Mouse (Mus musculus) cerebellum, postnatal 36 days (tissue): Measurements from ENCODE around the gene Zfand3.

Source experiments
- DNase-seq, 2 experiments: peaks; one replicate each; pipeline ENCODE4 v3.0.0; 2021 to 2022; ENCODE audit warnings: mixed read lengths in 2 of 2

Gene Zfand3

GRCm38 (mm10) chr17:30232698-30233097, 228.2 kb downstream of the Zfand3 start:
- no peak for DNase-seq

GRCm38 (mm10) chr17:30235380-30235779, 230.8 kb downstream of the Zfand3 start:
- no peak for DNase-seq

GRCm38 (mm10) chr17:30236611-30237010, 232.1 kb downstream of the Zfand3 start:
- no peak for DNase-seq

GRCm38 (mm10) chr17:30237600-30237999, 233.1 kb downstream of the Zfand3 start:
- no peak for DNase-seq

- DNase-seq, result no peak
These were observed 234.9 kb downstream of the Zfand3 start for GRCm38 (mm10) chr17:30239458-30239857.

GRCm38 (mm10) chr17:30240659-30241058, 236.1 kb downstream of the Zfand3 start:
- DNase-seq, result peak; percentile 56 to 69

GRCm38 (mm10) chr17:30241061-30241460, 236.5 kb downstream of the Zfand3 start:
- DNase-seq, result peak; percentile 34 to 53

GRCm38 (mm10) chr17:30241720-30242322, 237.3 kb downstream of the Zfand3 start:
- no peak for DNase-seq

GRCm38 (mm10) chr17:30242647-30243046, 238.1 kb downstream of the Zfand3 start:
- no peak for DNase-seq

- DNase-seq, result no peak
These were observed 239.0 kb downstream of the Zfand3 start for GRCm38 (mm10) chr17:30243540-30243939.

GRCm38 (mm10) chr17:30244651-30245307, 240.2 kb downstream of the Zfand3 start:
- no peak for DNase-seq

- no peak for DNase-seq
These were observed 240.8 kb downstream of the Zfand3 start for GRCm38 (mm10) chr17:30245308-30245706.

- DNase-seq, result no peak
These were observed 248.5 kb downstream of the Zfand3 start for GRCm38 (mm10) chr17:30253028-30253427.

GRCm38 (mm10) chr17:30253924-30254323, 249.4 kb downstream of the Zfand3 start:
- no peak for DNase-seq

GRCm38 (mm10) chr17:30255928-30256560, 251.5 kb downstream of the Zfand3 start:
- DNase-seq, result no peak

GRCm38 (mm10) chr17:30258480-30258879, 253.9 kb downstream of the Zfand3 start:
- DNase-seq, result no peak

- no peak for DNase-seq
These were observed 255.4 kb downstream of the Zfand3 start for GRCm38 (mm10) chr17:30259938-30260337.
